In genomic region chr5:57713980-57714379, GRCm38 (mm10) we compare ENCODE assay signal across 8 mouse cellular contexts. TPM values are rescaled to one million over a fixed set of nuclear protein-coding genes. Genes with fewer than 3 reads are reported as not detected.
DNase-seq lines count a peak whose midpoint lies in the region; ATAC-seq and TF ChIP-seq lines count a peak whose summit lies in the region.

No protein-coding gene starts in this region.

- no peaks in the 10 kb centered on the region for H3K36me3 ChIP-seq in E14TG2a.4 (ENCODE audit: insufficient read depth, low read length)
- H3K36me3 ChIP-seq in megakaryocyte, embryonic 14.5 days (replicated peaks; ENCODE audit: low read length): no peaks in the 10 kb centered on the region

- peak; percentile 41 to 44 for DNase-seq in frontal cortex, postnatal 36 days (ENCODE audit: low spot score in 2 of 2)
- DNase-seq in embryo, embryonic 11 days: peak; percentile 63
- DNase-seq in heart, postnatal 36 days: peak; percentile 8 to 15
- peak; percentile 26 for DNase-seq in layer of hippocampus, adult 9-10 months (ENCODE audit: low spot score)
- no peak for DNase-seq in MN1 (ENCODE audit: low spot score)

- TF ChIP-seq CTCF in E14TG2a.4 (conservative IDR thresholded peaks at IDR 0.05; ENCODE audit: low read length): peak; percentile 20; the same call in 1 of the 2 replicates

- H3K9me3 ChIP-seq in E14TG2a.4 (ENCODE audit: low read length): no peaks in the 10 kb centered on the region
- no peaks in the 10 kb centered on the region for H3K9me3 ChIP-seq in megakaryocyte, embryonic 14.5 days

- H3K4me1 ChIP-seq in E14TG2a.4 (replicated peaks; ENCODE audit: low read depth, low read length): peaks cover 40% of the 10 kb centered on the region
- H3K4me1 ChIP-seq in megakaryocyte, embryonic 14.5 days: peaks cover 8% of the 10 kb centered on the region

- intact Hi-C loops in heart, postnatal 36 days (cut with DNase I): loop anchor here (1.0 kb wide), 1 partner anchor 1112 kb away; no protein-coding TSS in a partner anchor

- no peak for ATAC-seq in frontal cortex, adult (ENCODE audit: low TSS enrichment)

- H3K4me3 ChIP-seq in E14TG2a.4 (replicated peaks; ENCODE audit: low read length): 0 out of 2 replicates have a peak overlapping the region, but pooled peaks have one; percentile 77
- H3K4me3 ChIP-seq in megakaryocyte, embryonic 14.5 days (replicated peaks): peak overlapping the region; percentile 100

- H3K27me3 ChIP-seq in E14TG2a.4 (ENCODE audit: insufficient read depth, low read length): peaks cover 78% of the 10 kb centered on the region
- no peaks in the 10 kb centered on the region for H3K27me3 ChIP-seq in megakaryocyte, embryonic 14.5 days (replicated peaks)

RNA-seq across cellular contexts. Expression of gene Pcdh7, which starts 3.8 kb away (rescaled TPM):
- 100 to 1,000 TPM; 105 to 107 TPM for total RNA-seq in heart, postnatal 36 days (2021)
- polyA plus RNA-seq in megakaryocyte, embryonic 14.5 days (2012; ENCODE audit: insufficient read depth, low replicate concordance): 4.7 and 4.8 TPM in 2 replicates
